Mouse (Mus musculus) ES-Bruce4 (cell line): ENCODE measurements around the gene Shoc2.

Source experiments
- CTCF ChIP-seq: IDR thresholded peaks from one replicate; pipeline ENCODE4 v1.8.1; 2011; ENCODE audit warnings: low read depth, low read length
- EP300 ChIP-seq: IDR thresholded peaks from 2 replicates; pipeline ENCODE4 v1.6.1; 2011; ENCODE audit warnings: low read depth, low read length; ENCODE audit not compliant: insufficient read depth

DNA sequence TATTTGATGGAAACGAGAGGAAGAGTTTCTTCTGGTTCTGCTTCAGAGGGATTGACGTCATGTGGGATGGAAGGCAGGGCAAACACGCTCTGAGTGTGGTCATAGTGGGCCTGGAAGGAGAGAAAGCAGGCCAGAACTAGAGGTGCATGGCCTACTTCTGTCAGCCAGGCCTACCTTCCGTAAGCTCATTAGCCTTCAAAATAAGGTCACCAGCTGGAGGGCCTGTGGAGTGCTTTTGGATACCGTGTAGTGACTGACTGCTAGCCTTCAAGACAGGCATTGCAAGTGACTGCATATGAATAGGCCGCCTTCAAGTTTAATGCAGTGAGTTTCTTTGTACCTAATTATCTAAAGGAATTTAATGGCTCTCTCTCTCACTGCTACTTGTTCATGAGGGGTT, 91.0 kb downstream of the Shoc2 start:
- TF ChIP-seq CTCF = no peak
- no peak for TF ChIP-seq EP300
